Mouse (Mus musculus) mouse trophoblast stem cell (cell line): ENCODE data around the gene Vrk3.

Source experiments
- in situ Hi-C, 2 experiments: fragments of 300-500 bp; cut with MseI, MboI; formaldehyde crosslinking; loops; 2 replicates in 1 of 2; 3 replicates in 1 of 2; pipeline ENCODE4 v1.15.1; 2025

The Vrk3 gene

DNA sequence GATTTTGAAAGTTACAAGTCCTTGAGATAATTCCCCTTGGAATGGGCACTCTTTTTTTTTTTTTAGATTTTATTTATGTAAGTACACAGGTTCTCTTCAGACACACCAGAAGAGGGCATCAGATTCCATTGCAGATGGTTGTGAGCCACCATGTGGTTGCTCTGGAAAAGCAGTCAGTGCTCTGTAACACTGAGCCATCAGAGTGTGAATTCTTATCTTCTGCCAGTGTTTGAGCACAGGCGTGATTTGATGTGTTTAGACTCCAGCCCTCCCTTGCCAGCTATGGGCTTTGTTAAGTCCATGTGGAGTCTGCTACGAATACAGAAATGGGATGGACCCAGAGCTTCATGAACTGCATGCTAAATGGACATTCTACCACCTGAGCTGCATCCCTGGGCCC is 70.0 kb downstream of the Vrk3 start:
- in situ Hi-C loops, result no loop called here

DNA sequence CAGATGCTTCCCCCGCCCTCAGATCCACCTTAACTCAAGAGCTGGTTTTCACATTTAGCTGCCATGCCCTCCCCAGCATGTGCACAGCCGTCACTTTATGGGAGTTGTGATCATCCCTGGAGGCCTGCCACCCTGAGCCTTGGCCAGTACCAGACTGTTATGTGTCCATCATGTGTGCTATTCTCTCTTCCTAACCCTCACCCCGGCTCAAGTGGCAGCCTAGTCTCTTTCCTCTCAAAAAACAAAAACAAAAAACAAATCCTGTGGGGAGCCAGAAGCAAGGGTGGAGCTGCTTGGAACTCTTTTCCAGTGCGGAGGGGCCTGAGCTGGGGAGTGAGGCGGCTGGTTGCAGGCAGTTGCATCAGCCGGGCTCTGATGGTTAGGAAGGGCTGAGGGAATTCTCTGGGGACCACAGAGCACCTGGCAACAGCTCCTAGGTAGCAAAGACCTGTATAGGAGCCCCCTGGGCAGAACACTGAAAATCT is 70.6 kb downstream of the Vrk3 start:
- in situ Hi-C loops, result no loop called here

GRCm38 (mm10) chr7:44819391-44819790 is 71.2 kb downstream of the Vrk3 start:
- in situ Hi-C loops, result no loop called here

DNA sequence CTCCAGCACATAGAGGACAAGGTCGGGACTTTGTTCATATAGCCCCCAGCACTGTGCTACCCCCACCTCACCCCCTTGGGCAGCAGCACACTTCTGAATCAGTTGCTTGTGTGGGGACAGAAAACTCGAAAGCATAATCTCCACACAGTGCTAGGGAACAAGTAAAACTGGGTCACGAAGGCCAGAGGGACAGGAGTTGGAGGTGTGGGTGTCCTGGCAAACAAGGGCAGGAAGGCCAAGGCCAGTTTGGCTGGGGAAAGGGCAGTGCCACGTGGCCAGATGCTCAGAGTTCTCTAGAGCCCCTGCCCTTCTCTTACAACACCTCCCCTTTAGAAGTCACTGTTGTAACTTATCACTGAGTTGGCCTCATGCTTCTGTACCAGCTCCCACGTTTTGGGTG is 71.7 kb downstream of the Vrk3 start:
- in situ Hi-C loops, result no loop called here

- in situ Hi-C loops, result no loop called here
Measured at GRCm38 (mm10) chr7:44820525-44820924, 72.3 kb downstream of the Vrk3 start.

DNA sequence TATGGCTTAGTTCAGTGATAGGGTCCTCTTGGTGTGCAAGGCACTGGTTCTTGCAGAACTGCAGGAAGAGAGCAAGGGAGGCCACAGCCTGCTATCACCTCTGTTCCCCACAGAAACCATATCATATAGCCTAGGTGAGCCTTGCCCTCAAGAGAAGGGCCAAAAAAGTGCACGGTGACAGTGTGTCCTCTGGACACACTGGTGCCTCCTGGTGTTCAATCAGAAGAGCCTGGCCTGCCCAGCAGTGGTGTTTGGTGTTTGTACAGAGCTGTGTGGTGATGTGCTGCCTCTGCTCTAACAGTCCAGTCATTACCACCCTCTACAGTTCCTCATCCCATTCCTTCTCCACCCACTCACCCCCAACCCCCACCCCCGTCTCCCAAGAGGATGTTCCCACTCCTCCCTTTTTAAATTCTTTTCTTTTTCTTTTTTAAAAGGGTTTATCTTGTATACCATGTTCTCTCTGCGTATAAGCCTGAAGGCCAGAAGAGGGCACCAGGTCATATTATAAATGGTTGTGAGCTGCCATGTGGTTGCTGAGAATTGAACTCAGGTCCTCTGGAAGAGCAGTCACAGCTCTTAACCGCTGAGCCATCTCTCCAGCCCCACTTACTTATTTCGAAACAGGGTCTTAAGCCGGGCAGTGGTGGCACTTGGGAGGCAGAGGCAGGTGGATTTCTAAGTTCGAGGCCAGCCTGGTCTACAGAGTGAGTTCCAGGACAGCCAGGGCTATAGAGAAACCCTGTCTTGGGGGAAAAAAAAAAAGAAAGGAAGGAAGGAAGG is 73.6 kb downstream of the Vrk3 start:
- in situ Hi-C loops, result no loop called here

GRCm38 (mm10) chr7:44823409-44823808 is 75.2 kb downstream of the Vrk3 start:
- in situ Hi-C loops, result no loop called here

GRCm38 (mm10) chr7:44824872-44825271 is 76.7 kb downstream of the Vrk3 start:
- in situ Hi-C loops, result no loop called here

DNA sequence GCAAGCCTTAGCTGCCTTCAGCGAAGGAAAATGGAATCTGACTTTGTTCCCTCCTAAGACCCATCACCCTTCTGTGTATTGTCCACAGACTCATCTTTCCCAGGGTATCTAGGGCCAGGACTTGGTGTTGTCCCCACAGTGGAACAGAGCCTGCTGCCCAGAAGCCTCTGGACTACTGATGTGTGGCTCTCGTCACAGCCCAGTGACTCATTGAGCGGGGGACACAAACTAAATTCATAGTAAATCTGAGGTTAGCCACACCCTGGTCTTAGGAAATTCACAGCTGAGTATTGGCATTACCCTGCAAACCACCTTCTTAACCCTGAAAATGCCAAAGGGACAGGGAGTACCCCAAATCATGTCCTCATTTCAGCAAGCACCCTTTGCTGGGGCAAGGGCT is 78.6 kb downstream of the Vrk3 start:
- in situ Hi-C loops, result no loop called here
